Mouse (Mus musculus): ENCODE results near the gene Wipi2. TPM values are rescaled to one million over a fixed set of nuclear protein-coding genes. Genes with fewer than 3 reads are reported as not detected.

Wipi2 gene
- polyA plus RNA-seq, 1 experiment from 2014 or later: 33.4 TPM

- DNase-seq (ENCODE audit: low spot score) (peak; percentile 75), ATAC-seq (ENCODE audit: low FRiP score, low TSS enrichment) (peak; percentile 48; the same call in 1 of the 2 replicates)
- Histone ChIP-seq H3K36me3 (ENCODE audit: control insufficient read depth, insufficient read depth, low read length) (no peaks in the 10 kb centered on the region), H3K9ac (ENCODE audit: low read length) (no peak overlapping the region), H3K9me3 (ENCODE audit: control insufficient read depth, low read length) (no peaks in the 10 kb centered on the region), H3K4me1 (replicated peaks; ENCODE audit: control insufficient read depth, insufficient read depth) (no peaks in the 10 kb centered on the region), H3K4me3 (ENCODE audit: low read depth, low read length) (no peak overlapping the region), H3K27me3 (ENCODE audit: control insufficient read depth, insufficient read depth, low read length) (no peaks in the 10 kb centered on the region), H3K4me2 (replicated peaks; ENCODE audit: low read depth) (no peak overlapping the region), H3K27ac (replicated peaks) (no peak overlapping the region)
- 12% methylated on average over 12 of the region's 12 CpGs for WGBS
- TF ChIP-seq EP300 (optimal IDR thresholded peaks at IDR 0.05) (no peak), CTCF (IDR thresholded peaks at IDR 0.05; ENCODE audit: low read depth) (no peak)
Measured at GRCm38 (mm10) chr5:142694627-142695340, 67.3 kb downstream of the Wipi2 start.

GRCm38 (mm10) chr5:142696258-142696657, 68.8 kb downstream of the Wipi2 start:
- no peak overlapping the region for H3K4me3 ChIP-seq (ENCODE audit: low read depth, low read length)
- H3K36me3 ChIP-seq (ENCODE audit: control insufficient read depth, insufficient read depth, low read length): no peaks in the 10 kb centered on the region
- no peak for ATAC-seq (ENCODE audit: low FRiP score, low TSS enrichment)
- DNase-seq (ENCODE audit: low spot score): no peak
- no peak overlapping the region for H3K9ac ChIP-seq (ENCODE audit: low read length)
- H3K9me3 ChIP-seq (ENCODE audit: control insufficient read depth, low read length): no peaks in the 10 kb centered on the region
- 36% methylated on average over 6 of the region's 6 CpGs for WGBS
- H3K27me3 ChIP-seq (ENCODE audit: control insufficient read depth, insufficient read depth, low read length): no peaks in the 10 kb centered on the region
- TF ChIP-seq CTCF (IDR thresholded peaks at IDR 0.05; ENCODE audit: low read depth): no peak
- no peak for TF ChIP-seq EP300 (optimal IDR thresholded peaks at IDR 0.05)
- H3K4me2 ChIP-seq (replicated peaks; ENCODE audit: low read depth): no peak overlapping the region
- H3K27ac ChIP-seq (replicated peaks): no peak overlapping the region
- no peaks in the 10 kb centered on the region for H3K4me1 ChIP-seq (replicated peaks; ENCODE audit: control insufficient read depth, insufficient read depth)

GRCm38 (mm10) chr5:142696865-142697264, 69.4 kb downstream of the Wipi2 start:
- ATAC-seq (ENCODE audit: low FRiP score, low TSS enrichment): no peak
- Histone ChIP-seq H3K27me3 (ENCODE audit: control insufficient read depth, insufficient read depth, low read length) (no peaks in the 10 kb centered on the region), H3K4me3 (ENCODE audit: low read depth, low read length) (no peak overlapping the region), H3K9ac (ENCODE audit: low read length) (no peak overlapping the region), H3K9me3 (ENCODE audit: control insufficient read depth, low read length) (no peaks in the 10 kb centered on the region), H3K4me2 (replicated peaks; ENCODE audit: low read depth) (no peak overlapping the region), H3K27ac (replicated peaks) (no peak overlapping the region), H3K36me3 (ENCODE audit: control insufficient read depth, insufficient read depth, low read length) (no peaks in the 10 kb centered on the region), H3K4me1 (replicated peaks; ENCODE audit: control insufficient read depth, insufficient read depth) (no peaks in the 10 kb centered on the region)
- no peak for DNase-seq (ENCODE audit: low spot score)
- no peak for TF ChIP-seq CTCF (IDR thresholded peaks at IDR 0.05; ENCODE audit: low read depth)
- no peak for TF ChIP-seq EP300 (optimal IDR thresholded peaks at IDR 0.05)
- WGBS: 82% methylated on average over 6 of the region's 6 CpGs

- ATAC-seq (ENCODE audit: low FRiP score, low TSS enrichment) (no peak), DNase-seq (ENCODE audit: low spot score) (no peak)
- Histone ChIP-seq H3K4me2 (replicated peaks; ENCODE audit: low read depth) (no peak overlapping the region), H3K4me1 (replicated peaks; ENCODE audit: control insufficient read depth, insufficient read depth) (no peaks in the 10 kb centered on the region), H3K27me3 (ENCODE audit: control insufficient read depth, insufficient read depth, low read length) (no peaks in the 10 kb centered on the region), H3K4me3 (ENCODE audit: low read depth, low read length) (no peak overlapping the region), H3K9me3 (ENCODE audit: control insufficient read depth, low read length) (no peaks in the 10 kb centered on the region), H3K9ac (ENCODE audit: low read length) (no peak overlapping the region), H3K36me3 (ENCODE audit: control insufficient read depth, insufficient read depth, low read length) (no peaks in the 10 kb centered on the region), H3K27ac (replicated peaks) (no peak overlapping the region)
- WGBS: 52% methylated on average over 2 of the region's 2 CpGs
- TF ChIP-seq EP300 (optimal IDR thresholded peaks at IDR 0.05) (no peak), CTCF (IDR thresholded peaks at IDR 0.05; ENCODE audit: low read depth) (no peak)
Measured at GRCm38 (mm10) chr5:142697742-142698141, 70.2 kb downstream of the Wipi2 start.

GRCm38 (mm10) chr5:142700842-142701589, 73.5 kb downstream of the Wipi2 start:
- H3K4me2 ChIP-seq (replicated peaks; ENCODE audit: low read depth): peak overlapping the region; percentile 97
- H3K9ac ChIP-seq (ENCODE audit: low read length): no peak overlapping the region
- WGBS: 7% methylated on average over 15 of the region's 15 CpGs
- no peaks in the 10 kb centered on the region for H3K36me3 ChIP-seq (ENCODE audit: control insufficient read depth, insufficient read depth, low read length)
- peak; percentile 79 for DNase-seq (ENCODE audit: low spot score)
- H3K4me1 ChIP-seq (replicated peaks; ENCODE audit: control insufficient read depth, insufficient read depth): no peaks in the 10 kb centered on the region
- no peak overlapping the region for H3K27ac ChIP-seq (replicated peaks)
- no peaks in the 10 kb centered on the region for H3K9me3 ChIP-seq (ENCODE audit: control insufficient read depth, low read length)
- peak overlapping the region; percentile 54 for H3K4me3 ChIP-seq (ENCODE audit: low read depth, low read length)
- no peak for TF ChIP-seq EP300 (optimal IDR thresholded peaks at IDR 0.05)
- no peak for TF ChIP-seq CTCF (IDR thresholded peaks at IDR 0.05; ENCODE audit: low read depth)
- no peaks in the 10 kb centered on the region for H3K27me3 ChIP-seq (ENCODE audit: control insufficient read depth, insufficient read depth, low read length)
- peak; percentile 50 for ATAC-seq (ENCODE audit: low FRiP score, low TSS enrichment)

All from stomach, postnatal 0 days (tissue).